Mouse (Mus musculus): Measurements from ENCODE around the gene Gadd45g.

- TF ChIP-seq FOSL1 (IDR thresholded peaks at IDR 0.05; ENCODE audit: insufficient read depth, low read length, poor library complexity, severe bottlenecking) (no peak), CTCF (IDR thresholded peaks at IDR 0.05; ENCODE audit: control insufficient read depth, insufficient read depth, insufficient read length) (no peak), CEBPB (IDR thresholded peaks at IDR 0.05; ENCODE audit: low read depth) (no peak), MYOD1 (IDR thresholded peaks at IDR 0.05; ENCODE audit: control insufficient read depth, insufficient read length, low read depth) (no peak), USF1 (IDR thresholded peaks at IDR 0.05; ENCODE audit: low read depth) (no peak), MAX (IDR thresholded peaks at IDR 0.05) (no peak)
Measured at GRCm38 (mm10) chr13:51816559-51817041, 29.9 kb upstream of the Gadd45g start.
